Mouse (Mus musculus) small intestine, adult 2 months (tissue): ENCODE data around the gene Gtdc1. TPM values are rescaled to one million over a fixed set of nuclear protein-coding genes. Genes with fewer than 3 reads are reported as not detected.

Experiments
- H3K27ac ChIP-seq: fragments of 200-500 bp; 2 replicates; pipeline ENCODE4 v1.5.1; 2012; ENCODE audit warnings: low read depth, low read length, control low read depth, inconsistent platforms; ENCODE audit not compliant: insufficient read depth
- H3K27me3 ChIP-seq: fragments of 200-500 bp; 2 replicates; pipeline ENCODE4 v1.6.1; 2012; ENCODE audit warnings: mild to moderate bottlenecking, moderate library complexity, low read length, inconsistent platforms; ENCODE audit not compliant: control insufficient read depth, insufficient read depth
- H3K36me3 ChIP-seq: fragments of 200-500 bp; 2 replicates; pipeline ENCODE4 v1.6.1; 2012; ENCODE audit warnings: mild to moderate bottlenecking, low read length, control low read depth, inconsistent platforms; ENCODE audit not compliant: control insufficient read depth, insufficient read depth
- H3K4me1 ChIP-seq: fragments of 200-500 bp; 2 replicates; pipeline ENCODE4 v1.6.1; 2012; ENCODE audit warnings: low read length, inconsistent platforms, mixed read lengths; ENCODE audit not compliant: control insufficient read depth, insufficient read depth, insufficient read length
- H3K4me3 ChIP-seq: fragments of 200-500 bp; 2 replicates; pipeline ENCODE4 v1.5.1; 2012; ENCODE audit warnings: low read depth, mild to moderate bottlenecking, control low read depth, inconsistent platforms, low read length, moderate library complexity
- CTCF ChIP-seq: fragments of 200-500 bp; IDR thresholded peaks from 2 replicates; pipeline ENCODE4 v1.5.1; 2012; ENCODE audit warnings: low read depth, mild to moderate bottlenecking, control low read depth, inconsistent platforms, low read length, moderate library complexity, mixed read lengths; ENCODE audit not compliant: insufficient replicate concordance, insufficient read length; ENCODE audit errors: extremely low read depth
- POLR2A ChIP-seq: fragments of 200-500 bp; IDR thresholded peaks from 2 replicates; pipeline ENCODE4 v1.6.1; 2012; ENCODE audit warnings: low read depth, mild to moderate bottlenecking, control low read depth, inconsistent platforms, low read length, moderate library complexity
- WGBS: fragments of 180-500 bp; shearing (Covaris S2); methylation state at CpG from one replicate; pipeline ENCODE4 v1.1.7; 2018; 5-methylcytosine and 5-hydroxymethylcytosine counted together
- polyA plus RNA-seq: library from polyadenylated mRNA; depleted of rRNA; stranded (reverse); fragments of >200 nt; gene quantifications from 2 replicates; pipeline ENCODE4 v1.2.3, GENCODE M21; 2012

Gene Gtdc1
- polyA plus RNA-seq, 1 experiment = 1.9 TPM

GRCm38 (mm10) chr2:44923056-44923883, 4.2 kb downstream of the Gtdc1 start:
- H3K27ac ChIP-seq = no peak overlapping the region
- no peaks in the 10 kb centered on the region for H3K27me3 ChIP-seq
- 60% methylated on average over 8 of the region's 8 CpGs for WGBS
- no peaks in the 10 kb centered on the region for H3K4me1 ChIP-seq
- H3K36me3 ChIP-seq = no peaks in the 10 kb centered on the region
- TF ChIP-seq CTCF (no peak), POLR2A (no peak)
- H3K4me3 ChIP-seq = no peak overlapping the region

DNA sequence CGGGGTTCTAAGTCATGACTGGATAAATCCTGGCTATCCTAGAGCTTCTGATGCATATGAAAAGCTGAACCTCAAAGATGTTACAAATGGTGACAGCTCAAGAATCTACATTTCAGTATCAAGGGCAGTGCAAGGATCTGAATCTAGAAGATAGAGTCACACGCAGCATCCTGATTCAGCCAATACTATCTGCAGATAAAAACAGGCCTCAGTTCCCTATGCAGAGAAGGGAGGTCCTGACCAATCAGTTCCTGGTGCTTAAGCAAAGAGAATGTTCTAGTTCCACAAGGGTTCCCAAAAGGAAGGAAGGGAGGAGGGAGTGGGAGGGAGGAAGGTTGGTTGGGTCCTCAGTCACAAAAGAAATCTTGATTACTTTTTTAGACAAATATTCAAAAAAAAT, 5.0 kb downstream of the Gtdc1 start:
- WGBS = 88% methylated on average over 2 of the region's 2 CpGs

GRCm38 (mm10) chr2:44920471-44920870, 7.0 kb downstream of the Gtdc1 start:
- no peak for TF ChIP-seq POLR2A
- no peak for TF ChIP-seq CTCF
- no peaks in the 10 kb centered on the region for H3K27me3 ChIP-seq
- H3K27ac ChIP-seq = peak overlapping the region; percentile 22; the same call in 1 of the 2 replicates
- no peaks in the 10 kb centered on the region for H3K4me1 ChIP-seq
- 37% methylated on average over 3 of the region's 3 CpGs for WGBS
- H3K36me3 ChIP-seq = no peaks in the 10 kb centered on the region
- H3K4me3 ChIP-seq = no peak overlapping the region

More for the DNA sequence above, 5.0 kb downstream of the Gtdc1 start:
- TF ChIP-seq POLR2A (no peak), CTCF (no peak)
- no peak overlapping the region for H3K27ac ChIP-seq
- no peak overlapping the region for H3K4me3 ChIP-seq
- H3K4me1 ChIP-seq = no peaks in the 10 kb centered on the region
- no peaks in the 10 kb centered on the region for H3K27me3 ChIP-seq
- no peaks in the 10 kb centered on the region for H3K36me3 ChIP-seq

- H3K36me3 ChIP-seq = no peaks in the 10 kb centered on the region
- TF ChIP-seq POLR2A (no peak), CTCF (no peak)
- 78% methylated on average over 1 of the region's 1 CpGs for WGBS
- no peak overlapping the region for H3K4me3 ChIP-seq
- H3K4me1 ChIP-seq = no peaks in the 10 kb centered on the region
- H3K27me3 ChIP-seq = no peaks in the 10 kb centered on the region
- no peak overlapping the region for H3K27ac ChIP-seq
Observed at GRCm38 (mm10) chr2:44919326-44919725, 8.1 kb downstream of the Gtdc1 start.

- no peaks in the 10 kb centered on the region for H3K4me1 ChIP-seq
- TF ChIP-seq CTCF (no peak), POLR2A (no peak)
- no peak overlapping the region for H3K4me3 ChIP-seq
- no peaks in the 10 kb centered on the region for H3K36me3 ChIP-seq
- H3K27me3 ChIP-seq = no peaks in the 10 kb centered on the region
- WGBS = 97% methylated on average over 2 of the region's 2 CpGs
- no peak overlapping the region for H3K27ac ChIP-seq
Observed at GRCm38 (mm10) chr2:44918737-44919136, 8.7 kb downstream of the Gtdc1 start.

DNA sequence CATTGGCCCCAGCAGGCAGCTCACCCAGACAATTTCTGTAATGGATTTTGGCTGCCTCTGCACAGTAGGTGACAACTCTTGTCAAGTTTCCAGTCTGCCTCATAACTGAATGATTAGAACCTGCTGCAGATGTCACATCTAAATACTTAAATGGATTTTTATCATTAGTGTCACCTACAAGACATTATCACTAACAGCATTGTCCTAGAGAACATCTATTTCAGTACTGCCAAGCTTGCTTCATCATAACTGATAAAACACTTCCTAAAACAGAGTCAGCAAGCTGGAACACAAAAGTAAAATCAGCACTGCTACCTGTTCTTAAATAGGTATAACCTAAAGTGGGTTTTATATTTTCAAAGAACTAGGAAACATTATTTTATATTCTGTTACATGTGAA, 11.2 kb downstream of the Gtdc1 start:
- H3K27me3 ChIP-seq = no peaks in the 10 kb centered on the region
- TF ChIP-seq POLR2A (no peak), CTCF (no peak)
- H3K4me1 ChIP-seq = no peaks in the 10 kb centered on the region
- H3K4me3 ChIP-seq = no peak overlapping the region
- H3K36me3 ChIP-seq = no peaks in the 10 kb centered on the region
- no peak overlapping the region for H3K27ac ChIP-seq

- Histone ChIP-seq H3K4me1 (no peaks in the 10 kb centered on the region), H3K4me3 (no peak overlapping the region), H3K27ac (no peak overlapping the region), H3K36me3 (no peaks in the 10 kb centered on the region), H3K27me3 (no peaks in the 10 kb centered on the region)
- no peak for TF ChIP-seq POLR2A
- no peak for TF ChIP-seq CTCF
- WGBS = 72% methylated on average over 1 of the region's 1 CpGs
Observed at GRCm38 (mm10) chr2:44897801-44898200, 29.7 kb downstream of the Gtdc1 start.
